Mouse (Mus musculus) urinary bladder, adult 18-20 months (tissue): ENCODE data around the gene Ndufs8.
"Not testable (repeated sequence)": the region's sequence is repeated elsewhere in the genome, so short reads cannot be mapped to it uniquely, and the experiment has no call there.

ENCODE experiments used
- DNase-seq, 2 experiments: peaks; one replicate each; pipeline ENCODE4 v3.0.0; 2022; ENCODE audit warnings: low spot score in 2 of 2, mixed read lengths in 2 of 2

Ndufs8 gene

GRCm38 (mm10) chr19:3912337-3913204 is at the start of gene Ndufs8:
TSS of gene Ndufs8 (minus strand) at chr19:3912774.
- DNase-seq, result peak; percentile 87 to 91

- DNase-seq, result not testable (repeated sequence)
These were observed 49.2 kb upstream of the Ndufs8 start for GRCm38 (mm10) chr19:3961805-3962204.

GRCm38 (mm10) chr19:3960211-3960610 is 47.6 kb upstream of the Ndufs8 start:
- DNase-seq, result peak in 1 of 2 experiments; percentile 52

GRCm38 (mm10) chr19:3959030-3959429 is 46.5 kb upstream of the Ndufs8 start:
- DNase-seq, result no peak

- DNase-seq, result no peak
These were observed 45.9 kb upstream of the Ndufs8 start, which contains the start of gene Aldh3b3 for GRCm38 (mm10) chr19:3958470-3958869. TSS of gene Aldh3b3 (plus strand) at chr19:3958645.

- DNase-seq, result not testable (repeated sequence)
These were observed 44.9 kb upstream of the Ndufs8 start for GRCm38 (mm10) chr19:3957296-3958036.

GRCm38 (mm10) chr19:3955804-3956203 is 43.2 kb upstream of the Ndufs8 start:
- DNase-seq, result no peak

GRCm38 (mm10) chr19:3955033-3955432 is 42.5 kb upstream of the Ndufs8 start:
- DNase-seq, result no peak

- DNase-seq, result no peak
These were observed 39.5 kb upstream of the Ndufs8 start for GRCm38 (mm10) chr19:3952099-3952498.

GRCm38 (mm10) chr19:3951461-3951860 is 38.9 kb upstream of the Ndufs8 start:
- no peak for DNase-seq

- DNase-seq, result no peak
These were observed 37.8 kb upstream of the Ndufs8 start for GRCm38 (mm10) chr19:3950331-3950730.

GRCm38 (mm10) chr19:3948546-3948945 is 36.0 kb upstream of the Ndufs8 start:
- no peak for DNase-seq

- no peak for DNase-seq
These were observed 35.2 kb upstream of the Ndufs8 start for GRCm38 (mm10) chr19:3947813-3948212.

- peak in 1 of 2 experiments; percentile 49 for DNase-seq
These were observed 34.1 kb upstream of the Ndufs8 start for GRCm38 (mm10) chr19:3946715-3947114.

GRCm38 (mm10) chr19:3945872-3946564 is 33.4 kb upstream of the Ndufs8 start:
- DNase-seq, result no peak

GRCm38 (mm10) chr19:3942986-3943735 is 30.6 kb upstream of the Ndufs8 start:
- peak in 1 of 2 experiments; percentile 31 for DNase-seq

GRCm38 (mm10) chr19:3942315-3942714 is 29.7 kb upstream of the Ndufs8 start:
- DNase-seq, result no peak

- DNase-seq, result peak; percentile 33 to 56
These were observed 23.6 kb upstream of the Ndufs8 start for GRCm38 (mm10) chr19:3935896-3936850.

- peak; percentile 56 to 63 for DNase-seq
These were observed 22.7 kb upstream of the Ndufs8 start, which contains the start of gene Unc93b1 for GRCm38 (mm10) chr19:3935032-3935895. TSS of gene Unc93b1 (plus strand) at chr19:3935186.
